Mouse (Mus musculus) bone marrow, adult 2 months (tissue): ENCODE results near the gene Ncan.

Experiments
- CTCF ChIP-seq: fragments of 200-500 bp; IDR thresholded peaks from 2 replicates; pipeline ENCODE4 v1.5.1; 2011; ENCODE audit warnings: low read length, control low read depth; ENCODE audit not compliant: control insufficient read depth, insufficient read depth
- POLR2A ChIP-seq: fragments of 200-500 bp; IDR thresholded peaks from 2 replicates; pipeline ENCODE4 v1.6.1; 2011; ENCODE audit warnings: low read depth, mild to moderate bottlenecking, control low read depth, low read length, borderline replicate concordance; ENCODE audit not compliant: control insufficient read depth

- TF ChIP-seq CTCF (no peak), POLR2A (no peak)
Measured at GRCm38 (mm10) chr8:70118726-70119700, 1.7 kb downstream of the Ncan start.
